Mouse (Mus musculus): Measurements from ENCODE around the gene Lgals2.

DNA sequence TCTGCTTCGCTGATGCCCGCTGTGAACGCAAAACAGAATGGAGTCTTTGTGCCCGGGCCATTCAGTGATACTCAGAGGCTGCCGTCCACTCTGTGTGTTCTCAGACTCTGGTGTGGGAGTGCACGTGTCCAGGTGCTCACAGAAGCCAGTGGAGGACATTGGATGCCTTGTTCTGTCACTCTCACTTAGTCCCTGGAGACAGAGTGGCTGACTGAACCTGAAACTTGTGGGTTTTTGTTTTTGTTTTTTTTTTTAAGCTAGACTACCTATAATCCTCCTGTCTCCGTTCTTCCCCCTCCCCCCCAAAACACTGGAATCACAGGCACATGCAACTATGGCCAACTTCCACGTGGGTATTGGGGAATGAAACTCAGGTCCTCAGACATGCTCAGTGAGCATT lies 9.0 kb downstream of the Lgals2 start:
- TF ChIP-seq CTCF (IDR thresholded peaks at IDR 0.05; ENCODE audit: borderline replicate concordance, control insufficient read depth, extremely low read depth, insufficient read depth, low read length, poor library complexity): no peak
- TF ChIP-seq POLR2A (IDR thresholded peaks at IDR 0.05; ENCODE audit: control insufficient read depth, extremely low read depth, insufficient read depth, low read length, poor library complexity): no peak

Data from thymus, adult 2 months (tissue).